Mouse (Mus musculus): ENCODE measurements around the gene Abl1. TPM values are rescaled to one million over a fixed set of nuclear protein-coding genes. Genes with fewer than 3 reads are reported as not detected.

Gene Abl1
- polyA plus RNA-seq (2015; fragmentation: Nextera tagmentation; extraction: Ambion mirVana) = 43.7 and 48.0 TPM in 2 replicates

GRCm38 (mm10) chr2:31688074-31688925, at the start of gene Abl1:
Gene Abl1, plus strand, starts transcription at chr2:31688376.
- Histone ChIP-seq H3K36me3 (ENCODE audit: insufficient read depth, low read length) (peaks cover 5% of the 10 kb centered on the region), H3K4me3 (ENCODE audit: low read length) (peak within 1 kb of the TSS; percentile 97), H3K9ac (replicated peaks; ENCODE audit: low read length) (peak within 1 kb of the TSS; percentile 92), H3K9me3 (ENCODE audit: low read length) (peaks cover 2% of the 10 kb centered on the region; the same call in 1 of the 2 replicates), H3K4me1 (ENCODE audit: insufficient read depth, low read length) (peaks cover 26% of the 10 kb centered on the region), H3K27me3 (ENCODE audit: insufficient read depth, low read length) (no peaks in the 10 kb centered on the region), H3K4me2 (replicated peaks; ENCODE audit: low read depth, low read length) (peak within 1 kb of the TSS; percentile 60), H3K27ac (ENCODE audit: low read length) (peak within 1 kb of the TSS; percentile 96)
- under 1% methylated on average over 63 of the region's 64 CpGs for WGBS
- ATAC-seq (ENCODE audit: low FRiP score, low TSS enrichment) = peak; percentile 99

GRCm38 (mm10) chr2:31638581-31639465, 49.4 kb upstream of the Abl1 start:
- Histone ChIP-seq H3K4me2 (replicated peaks; ENCODE audit: low read depth, low read length) (no peak overlapping the region), H3K9me3 (ENCODE audit: low read length) (no peaks in the 10 kb centered on the region), H3K36me3 (ENCODE audit: insufficient read depth, low read length) (no peaks in the 10 kb centered on the region), H3K27me3 (ENCODE audit: insufficient read depth, low read length) (peaks cover 100% of the 10 kb centered on the region), H3K4me3 (ENCODE audit: low read length) (no peak overlapping the region), H3K27ac (ENCODE audit: low read length) (no peak overlapping the region), H3K9ac (replicated peaks; ENCODE audit: low read length) (no peak overlapping the region), H3K4me1 (ENCODE audit: insufficient read depth, low read length) (peaks cover 36% of the 10 kb centered on the region)
- 1% methylated on average over 34 of the region's 34 CpGs for WGBS
- ATAC-seq (ENCODE audit: low FRiP score, low TSS enrichment) = no peak

GRCm38 (mm10) chr2:31639466-31639760, 48.8 kb upstream of the Abl1 start:
- ATAC-seq (ENCODE audit: low FRiP score, low TSS enrichment) = no peak; the same call in 1 of the 2 replicates
- Histone ChIP-seq H3K27ac (ENCODE audit: low read length) (no peak overlapping the region), H3K9me3 (ENCODE audit: low read length) (no peaks in the 10 kb centered on the region), H3K9ac (replicated peaks; ENCODE audit: low read length) (no peak overlapping the region), H3K4me3 (ENCODE audit: low read length) (no peak overlapping the region), H3K4me2 (replicated peaks; ENCODE audit: low read depth, low read length) (no peak overlapping the region), H3K27me3 (ENCODE audit: insufficient read depth, low read length) (peaks cover 100% of the 10 kb centered on the region), H3K4me1 (ENCODE audit: insufficient read depth, low read length) (peaks cover 36% of the 10 kb centered on the region), H3K36me3 (ENCODE audit: insufficient read depth, low read length) (no peaks in the 10 kb centered on the region)
- WGBS = under 1% methylated on average over 12 of the region's 13 CpGs

- Histone ChIP-seq H3K9ac (replicated peaks; ENCODE audit: low read length) (no peak within 1 kb of the TSS), H3K9me3 (ENCODE audit: low read length) (no peaks in the 10 kb centered on the region), H3K27me3 (ENCODE audit: insufficient read depth, low read length) (peaks cover 100% of the 10 kb centered on the region), H3K4me1 (ENCODE audit: insufficient read depth, low read length) (peaks cover 36% of the 10 kb centered on the region), H3K36me3 (ENCODE audit: insufficient read depth, low read length) (no peaks in the 10 kb centered on the region), H3K27ac (ENCODE audit: low read length) (no peak within 1 kb of the TSS), H3K4me3 (ENCODE audit: low read length) (peak within 1 kb of the TSS; percentile 7; the same call in 1 of the 2 replicates), H3K4me2 (replicated peaks; ENCODE audit: low read depth, low read length) (no peak within 1 kb of the TSS; the same call in 1 of the 2 replicates)
- 2% methylated on average over 41 of the region's 41 CpGs for WGBS
- ATAC-seq (ENCODE audit: low FRiP score, low TSS enrichment) = no peak
Measured at GRCm38 (mm10) chr2:31639901-31640608, 48.1 kb upstream of the Abl1 start, which contains the start of gene Prdm12. Gene Prdm12, plus strand, starts transcription at chr2:31640037.

GRCm38 (mm10) chr2:31640609-31641507, 47.3 kb upstream of the Abl1 start:
- H3K27me3 ChIP-seq (ENCODE audit: insufficient read depth, low read length) = peaks cover 99% of the 10 kb centered on the region
- H3K4me3 ChIP-seq (ENCODE audit: low read length) = peak overlapping the region; percentile 7; the same call in 1 of the 2 replicates
- H3K9me3 ChIP-seq (ENCODE audit: low read length) = no peaks in the 10 kb centered on the region
- no peak for ATAC-seq (ENCODE audit: low FRiP score, low TSS enrichment)
- H3K4me1 ChIP-seq (ENCODE audit: insufficient read depth, low read length) = peaks cover 29% of the 10 kb centered on the region
- no peaks in the 10 kb centered on the region for H3K36me3 ChIP-seq (ENCODE audit: insufficient read depth, low read length)
- under 1% methylated on average over 47 of the region's 48 CpGs for WGBS
- no peak overlapping the region for H3K9ac ChIP-seq (replicated peaks; ENCODE audit: low read length)
- no peak overlapping the region; the same call in 1 of the 2 replicates for H3K4me2 ChIP-seq (replicated peaks; ENCODE audit: low read depth, low read length)
- H3K27ac ChIP-seq (ENCODE audit: low read length) = no peak overlapping the region

GRCm38 (mm10) chr2:31641508-31641830, 46.7 kb upstream of the Abl1 start:
- H3K4me3 ChIP-seq (ENCODE audit: low read length) = 0 out of 2 replicates have a peak overlapping the region, but pooled peaks have one; percentile 7
- peaks cover 99% of the 10 kb centered on the region for H3K27me3 ChIP-seq (ENCODE audit: insufficient read depth, low read length)
- ATAC-seq (ENCODE audit: low FRiP score, low TSS enrichment) = no peak
- 2% methylated on average over 11 of the region's 11 CpGs for WGBS
- no peak overlapping the region for H3K9ac ChIP-seq (replicated peaks; ENCODE audit: low read length)
- no peak overlapping the region for H3K4me2 ChIP-seq (replicated peaks; ENCODE audit: low read depth, low read length)
- no peaks in the 10 kb centered on the region for H3K9me3 ChIP-seq (ENCODE audit: low read length)
- H3K27ac ChIP-seq (ENCODE audit: low read length) = no peak overlapping the region
- H3K36me3 ChIP-seq (ENCODE audit: insufficient read depth, low read length) = no peaks in the 10 kb centered on the region
- peaks cover 23% of the 10 kb centered on the region for H3K4me1 ChIP-seq (ENCODE audit: insufficient read depth, low read length)

- Histone ChIP-seq H3K36me3 (ENCODE audit: insufficient read depth, low read length) (no peaks in the 10 kb centered on the region), H3K9ac (replicated peaks; ENCODE audit: low read length) (no peak overlapping the region), H3K9me3 (ENCODE audit: low read length) (no peaks in the 10 kb centered on the region), H3K27ac (ENCODE audit: low read length) (no peak overlapping the region), H3K4me1 (ENCODE audit: insufficient read depth, low read length) (peaks cover 18% of the 10 kb centered on the region), H3K4me2 (replicated peaks; ENCODE audit: low read depth, low read length) (no peak overlapping the region), H3K27me3 (ENCODE audit: insufficient read depth, low read length) (peaks cover 99% of the 10 kb centered on the region), H3K4me3 (ENCODE audit: low read length) (no peak overlapping the region)
- 3% methylated on average over 18 of the region's 18 CpGs for WGBS
- ATAC-seq (ENCODE audit: low FRiP score, low TSS enrichment) = no peak
Measured at GRCm38 (mm10) chr2:31641929-31642328, 46.2 kb upstream of the Abl1 start.

GRCm38 (mm10) chr2:31653971-31654853, 34.0 kb upstream of the Abl1 start:
- Histone ChIP-seq H3K36me3 (ENCODE audit: insufficient read depth, low read length) (no peaks in the 10 kb centered on the region), H3K4me3 (ENCODE audit: low read length) (peak overlapping the region; percentile 59), H3K9ac (replicated peaks; ENCODE audit: low read length) (peak overlapping the region; percentile 23; the same call in 1 of the 2 replicates), H3K4me2 (replicated peaks; ENCODE audit: low read depth, low read length) (peak overlapping the region; percentile 98), H3K4me1 (ENCODE audit: insufficient read depth, low read length) (peaks cover 8% of the 10 kb centered on the region), H3K27ac (ENCODE audit: low read length) (no peak overlapping the region), H3K9me3 (ENCODE audit: low read length) (peaks cover 8% of the 10 kb centered on the region), H3K27me3 (ENCODE audit: insufficient read depth, low read length) (peaks cover 74% of the 10 kb centered on the region)
- peak; percentile 42; the same call in 1 of the 2 replicates for ATAC-seq (ENCODE audit: low FRiP score, low TSS enrichment)
- WGBS = under 1% methylated on average over 85 of the region's 109 CpGs

Measured in kidney, embryonic 16.5 days (tissue).